Mouse (Mus musculus) layer of hippocampus, postnatal 25 days (tissue): ENCODE measurements around the gene Clcn3. TPM values are rescaled to one million over a fixed set of nuclear protein-coding genes. Genes with fewer than 3 reads are reported as not detected.
A peak's percentile ranks its signal among the peaks of the same experiment; 100 is the strongest.

Source experiments
- DNase-seq, 2 experiments: peaks; one replicate each; pipeline ENCODE4 v3.0.0; 2022; ENCODE audit warnings: mixed read lengths in 2 of 2, low spot score in 1 of 2; ENCODE audit errors: extremely low spot score in 1 of 2
- total RNA-seq, 2 experiments: library from RNA; stranded (reverse); gene quantifications; 2 replicates each; pipeline ENCODE4 v1.2.3; 2021

Gene Clcn3
- total RNA-seq, 2 experiments from 2014 or later, result 123 to 124 TPM

- DNase-seq, result no peak
These were observed 99.5 kb downstream of the Clcn3 start for GRCm38 (mm10) chr8:60883419-60884137.

DNA sequence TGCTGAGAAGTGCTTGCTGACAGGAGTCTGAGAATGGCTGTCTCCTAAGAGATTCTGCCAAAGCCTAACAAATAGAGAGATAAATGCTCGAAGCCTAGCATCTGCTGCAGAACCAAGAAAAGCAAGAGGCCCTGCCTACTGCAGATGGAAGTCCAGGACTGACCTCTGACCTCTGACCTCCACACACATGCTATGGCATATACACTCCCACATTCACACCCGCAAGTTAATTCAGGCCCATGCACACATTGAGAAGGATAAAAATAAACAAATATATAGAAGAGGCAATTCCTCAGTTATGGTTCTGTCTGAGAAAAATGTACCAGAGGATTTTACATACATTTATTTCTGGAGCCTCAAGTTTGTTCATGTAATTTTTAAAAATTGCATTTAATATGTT lies 104.5 kb downstream of the Clcn3 start:
- DNase-seq, result no peak

- DNase-seq, result no peak
These were observed 112.6 kb downstream of the Clcn3 start for GRCm38 (mm10) chr8:60870231-60871193.

DNA sequence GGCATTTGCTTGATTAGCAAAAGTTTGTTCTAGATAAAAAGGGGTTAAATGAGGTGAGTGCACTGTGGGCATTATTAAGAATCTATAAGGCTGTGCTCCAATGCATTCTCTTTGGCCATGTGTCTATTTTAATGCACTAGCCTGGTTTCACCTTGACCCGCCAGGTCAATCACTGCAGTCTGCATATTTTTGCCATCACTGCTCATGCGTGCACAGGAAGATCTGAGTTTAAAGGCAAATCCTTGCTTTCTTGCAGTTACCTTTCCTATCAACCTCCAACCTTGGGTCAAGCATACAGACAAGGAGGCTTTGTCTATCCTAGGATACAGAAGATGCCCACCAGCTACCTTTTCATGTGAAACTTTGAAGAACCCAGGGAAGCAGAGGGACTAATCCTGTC lies 113.3 kb downstream of the Clcn3 start:
- DNase-seq, result no peak

DNA sequence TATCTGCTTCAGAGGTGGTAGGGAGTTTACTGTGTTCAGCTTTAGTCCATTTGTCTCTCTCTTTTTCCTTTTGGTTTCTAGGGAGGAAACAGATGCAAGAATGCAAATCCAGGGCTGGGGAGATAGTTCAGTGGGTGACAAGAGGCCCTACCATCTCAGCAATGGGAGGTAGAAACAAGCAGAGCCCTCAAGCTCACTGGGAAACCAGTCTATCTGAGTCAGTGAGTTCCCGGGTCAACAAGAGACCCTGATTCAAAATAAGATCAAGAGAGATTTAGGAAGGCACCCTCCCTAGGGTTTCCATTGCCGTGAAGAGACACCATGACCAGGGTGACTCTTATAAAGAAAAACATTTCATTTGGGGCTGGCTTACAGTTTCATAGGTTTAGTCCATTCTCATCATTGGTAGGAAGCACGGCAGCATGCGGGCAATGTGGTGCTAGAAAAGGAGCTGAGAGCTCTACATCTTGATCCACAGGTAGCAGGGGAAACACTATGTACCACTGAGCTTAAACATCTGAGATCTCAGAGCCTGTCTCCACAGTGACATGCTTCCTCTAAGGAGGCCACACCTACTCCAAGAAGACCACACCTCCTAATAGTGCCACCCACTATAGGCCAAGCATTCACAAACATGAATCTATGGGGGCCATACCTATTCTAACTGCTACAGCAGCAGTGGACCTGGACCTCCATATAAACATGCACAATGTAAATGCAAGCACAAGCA lies 114.7 kb downstream of the Clcn3 start:
- DNase-seq, result no peak

GRCm38 (mm10) chr8:60867468-60868115 lies 115.5 kb downstream of the Clcn3 start:
- no peak for DNase-seq

- DNase-seq, result peak; percentile 51 to 81
These were observed 117.5 kb downstream of the Clcn3 start for GRCm38 (mm10) chr8:60865504-60866114.

DNA sequence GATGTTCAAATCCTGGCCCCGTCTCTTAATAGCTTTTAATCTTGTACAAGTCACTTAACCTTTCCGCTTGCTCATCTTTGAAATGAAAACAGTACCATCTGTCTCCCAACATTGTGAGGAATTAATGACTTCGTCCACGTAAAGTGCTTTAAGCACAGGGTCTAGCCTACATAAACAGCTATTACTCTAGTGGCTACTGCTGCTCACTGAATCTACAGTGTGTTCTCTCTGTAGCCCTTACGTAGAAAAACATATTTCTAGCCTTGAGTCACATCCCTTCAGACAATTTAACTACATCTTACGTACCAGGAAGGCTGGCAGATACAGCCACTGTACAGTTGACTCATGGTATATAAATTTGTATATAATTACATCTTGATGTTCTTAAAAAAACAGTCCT lies 118.2 kb downstream of the Clcn3 start:
- DNase-seq, result no peak

DNA sequence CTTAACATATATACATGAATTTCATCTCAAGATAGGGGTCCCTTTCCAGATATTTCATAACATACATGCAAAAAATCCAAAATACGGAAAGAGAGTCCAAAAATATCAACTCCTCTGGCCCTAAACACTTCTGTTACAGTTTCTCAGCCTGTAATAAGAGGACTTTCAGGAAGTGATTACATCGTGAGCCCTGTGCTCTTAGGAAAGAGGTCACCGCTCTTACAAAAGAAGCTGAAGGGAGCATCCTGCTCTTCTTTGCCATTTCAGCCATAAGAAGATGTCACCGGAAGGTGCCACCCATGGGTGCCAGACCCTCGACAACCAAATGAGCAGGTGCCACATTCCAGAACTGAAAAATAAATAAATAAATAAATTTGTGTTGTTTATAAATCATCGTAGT lies 121.3 kb downstream of the Clcn3 start:
- DNase-seq, result no peak

- DNase-seq, result no peak
These were observed 122.4 kb downstream of the Clcn3 start for GRCm38 (mm10) chr8:60860749-60861148.

Other genes with a start within 250 kb of the Clcn3 start
- 10 to 100 TPM; 46.2 to 47.6 TPM for gene Hpf1, start 92.9 kb downstream of the Clcn3 start, total RNA-seq
- gene Nek1, start 9.9 kb upstream of the Clcn3 start, total RNA-seq, result 10 to 100 TPM; 21.1 to 27.4 TPM
- 10 to 100 TPM; 65.4 to 70.7 TPM for gene Sh3rf1, start 240.6 kb upstream of the Clcn3 start, total RNA-seq